Mouse (Mus musculus) CH12.LX (cell line): ENCODE results near the gene Slc2a3. TPM values are rescaled to one million over a fixed set of nuclear protein-coding genes. Genes with fewer than 3 reads are reported as not detected.

ENCODE experiments used
- DNase-seq: peaks from one replicate; pipeline ENCODE4 v3.0.0-alpha.2; 2013; ENCODE audit errors: extremely low read depth
- H3K27ac ChIP-seq: 2 replicates; pipeline ENCODE4 v1.5.1; 2012; ENCODE audit warnings: low read depth, mild to moderate bottlenecking, control low read depth, moderate library complexity; ENCODE audit not compliant: insufficient read depth
- H3K27me3 ChIP-seq: replicated peaks from 2 replicates; pipeline ENCODE3; 2012; ENCODE audit warnings: inconsistent platforms
- H3K36me3 ChIP-seq, 2 experiments: replicated peaks in 1 of 2; 2 replicates each; pipeline versions ENCODE3 to v1.6.1; 2012; ENCODE audit warnings: inconsistent platforms in 1 of 2, low read length in 1 of 2, mild to moderate bottlenecking in 1 of 2, mixed read lengths in 1 of 2, moderate library complexity in 1 of 2; ENCODE audit not compliant: control insufficient read depth in 1 of 2, insufficient read depth in 1 of 2
- H3K4me1 ChIP-seq, 2 experiments: 2 replicates each; pipeline ENCODE4 v1.6.1; 2012; ENCODE audit warnings: inconsistent platforms in 1 of 2, moderate library complexity in 1 of 2; ENCODE audit not compliant: insufficient read depth in 2 of 2, control insufficient read depth in 1 of 2
- H3K4me2 ChIP-seq: 2 replicates; pipeline ENCODE4 v1.6.1; 2012; ENCODE audit warnings: low read depth, mild to moderate bottlenecking, control low read depth; ENCODE audit not compliant: poor library complexity, insufficient read depth, severe bottlenecking
- H3K4me3 ChIP-seq, 3 experiments: fragments of 150-350 bp in 1 of 3; sonication (generic) in 1 of 3; replicated peaks in 1 of 3; 2 replicates each; pipeline versions ENCODE3 to v1.5.1; 2011 to 2012; ENCODE audit warnings: low read depth in 2 of 3, low read length in 2 of 3, mild to moderate bottlenecking in 2 of 3, moderate library complexity in 2 of 3, control low read depth in 1 of 3, improper control_type of control experiment in 1 of 3, inconsistent platforms in 1 of 3, mixed read lengths in 1 of 3; ENCODE audit not compliant: poor library complexity in 1 of 3
- H3K79me2 ChIP-seq: replicated peaks from 2 replicates; pipeline ENCODE4 v1.6.1; 2012; ENCODE audit warnings: mild to moderate bottlenecking, moderate library complexity; ENCODE audit not compliant: control insufficient read depth, poor library complexity, insufficient read depth, severe bottlenecking; ENCODE audit errors: extremely low read depth
- H3K9ac ChIP-seq: 2 replicates; pipeline ENCODE4 v1.6.1; 2012; ENCODE audit warnings: low read depth, mild to moderate bottlenecking, control low read depth, moderate library complexity; ENCODE audit not compliant: insufficient read depth
- H3K9me3 ChIP-seq: replicated peaks from 2 replicates; pipeline ENCODE3; 2012; ENCODE audit warnings: low read length, inconsistent platforms, mixed read lengths
- CHD1 ChIP-seq: IDR thresholded peaks from 2 replicates; pipeline ENCODE4 v1.6.1; 2012; ENCODE audit warnings: low read depth, low read length, improper control_type of control experiment, inconsistent platforms
- CHD2 ChIP-seq: IDR thresholded peaks from 2 replicates; pipeline ENCODE4 v1.6.1; 2011; ENCODE audit warnings: low read length, improper control_type of control experiment
- CTCF ChIP-seq, 2 experiments: IDR thresholded peaks in 1 of 2; conservative IDR thresholded peaks in 1 of 2; 2 replicates each; pipeline ENCODE4 v1.5.1; 2011 to 2012; ENCODE audit warnings: low read depth in 2 of 2, low read length in 2 of 2, improper control_type of control experiment in 1 of 2, inconsistent platforms in 1 of 2, mild to moderate bottlenecking in 1 of 2, moderate library complexity in 1 of 2
- E2F4 ChIP-seq: IDR thresholded peaks from 2 replicates; pipeline ENCODE4 v1.6.1; 2011; ENCODE audit warnings: low read depth, low read length, improper control_type of control experiment; ENCODE audit not compliant: insufficient replicate concordance
- EP300 ChIP-seq: IDR thresholded peaks from 2 replicates; pipeline ENCODE4 v1.6.1; 2011; ENCODE audit warnings: low read length, improper control_type of control experiment
- ETS1 ChIP-seq: conservative IDR thresholded peaks from 2 replicates; pipeline ENCODE4 v1.6.1; 2012; ENCODE audit warnings: low read depth, mild to moderate bottlenecking, inconsistent platforms, low read length, improper control_type of control experiment, moderate library complexity
- GABPA ChIP-seq: IDR thresholded peaks from 2 replicates; pipeline ENCODE4 v1.6.1; 2012; ENCODE audit warnings: low read depth, low read length, improper control_type of control experiment, inconsistent platforms; ENCODE audit not compliant: insufficient replicate concordance
- JUND ChIP-seq: conservative IDR thresholded peaks from 2 replicates; pipeline ENCODE4 v1.6.1; 2011; ENCODE audit warnings: low read depth, low read length, improper control_type of control experiment
- MAFK ChIP-seq: IDR thresholded peaks from 2 replicates; pipeline ENCODE4 v1.6.1; 2011; ENCODE audit warnings: low read length, improper control_type of control experiment; ENCODE audit not compliant: insufficient replicate concordance
- MAZ ChIP-seq: IDR thresholded peaks from 2 replicates; pipeline ENCODE4 v1.6.1; 2012; ENCODE audit warnings: low read depth, mild to moderate bottlenecking, inconsistent platforms, low read length, improper control_type of control experiment, moderate library complexity
- NELFE ChIP-seq: IDR thresholded peaks from 2 replicates; pipeline ENCODE4 v1.6.1; 2011; ENCODE audit warnings: low read depth, low read length, improper control_type of control experiment
- RAD21 ChIP-seq: IDR thresholded peaks from 2 replicates; pipeline ENCODE4 v1.6.1; 2011; ENCODE audit warnings: low read depth, mild to moderate bottlenecking, low read length, improper control_type of control experiment, moderate library complexity
- RCOR1 ChIP-seq: conservative IDR thresholded peaks from 2 replicates; pipeline ENCODE4 v1.6.1; 2012; ENCODE audit warnings: low read depth, mild to moderate bottlenecking, inconsistent platforms, low read length, improper control_type of control experiment
- TBP ChIP-seq: conservative IDR thresholded peaks from 2 replicates; pipeline ENCODE4 v1.6.1; 2011; ENCODE audit warnings: low read depth, low read length, improper control_type of control experiment
- TCF12 ChIP-seq: IDR thresholded peaks from 2 replicates; pipeline ENCODE4 v1.6.1; 2014; ENCODE audit warnings: low read depth, mild to moderate bottlenecking, inconsistent platforms, low read length, improper control_type of control experiment
- UBTF ChIP-seq: IDR thresholded peaks from 2 replicates; pipeline ENCODE4 v1.6.1; 2012; ENCODE audit warnings: low read depth, mild to moderate bottlenecking, inconsistent platforms, low read length, improper control_type of control experiment, moderate library complexity
- USF2 ChIP-seq: conservative IDR thresholded peaks from 2 replicates; pipeline ENCODE4 v1.6.1; 2011; ENCODE audit warnings: low read depth, low read length, improper control_type of control experiment
- ZNF384 ChIP-seq: IDR thresholded peaks from 2 replicates; pipeline ENCODE4 v1.6.1; 2012; ENCODE audit warnings: low read depth, low read length, improper control_type of control experiment, inconsistent platforms
- dilution Hi-C: fragments of 300-500 bp; cut with MboI; formaldehyde crosslinking; loops from 2 replicates; pipeline ENCODE4 v1.14.3; 2020; ENCODE audit warnings: low sequenced_read_pairs; ENCODE audit not compliant: extremely low pct_unique_long_range_greater_than_20kb, extremely low pct_ligation_motif_present
- in situ Hi-C: fragments of 300-500 bp; cut with MboI; formaldehyde crosslinking; loops from 3 replicates; pipeline ENCODE4 v1.14.3; 2019; ENCODE audit warnings: low sequenced_read_pairs, low pct_ligation_motif_present, low pct_unique_long_range_greater_than_20kb, mixed read lengths
- polyA plus RNA-seq: library from polyadenylated mRNA; unstranded; fragments of >175 nt; gene quantifications from 2 replicates; pipeline ENCODE4 v1.2.1, GENCODE M21; 2012; ENCODE audit warnings: low read depth; ENCODE audit not compliant: insufficient read length
- total RNA-seq, 2 experiments: library from RNA; depleted of rRNA; stranded (reverse); fragments of 300-350 nt in 1 of 2; fragments of >200 nt in 1 of 2; gene quantifications; 2 replicates each; pipeline ENCODE4 v1.2.3; 2012 to 2014

The Slc2a3 gene
- total and polyA plus RNA-seq, 3 experiments: 28.8 to 38.3 (median 29.7) TPM

DNA sequence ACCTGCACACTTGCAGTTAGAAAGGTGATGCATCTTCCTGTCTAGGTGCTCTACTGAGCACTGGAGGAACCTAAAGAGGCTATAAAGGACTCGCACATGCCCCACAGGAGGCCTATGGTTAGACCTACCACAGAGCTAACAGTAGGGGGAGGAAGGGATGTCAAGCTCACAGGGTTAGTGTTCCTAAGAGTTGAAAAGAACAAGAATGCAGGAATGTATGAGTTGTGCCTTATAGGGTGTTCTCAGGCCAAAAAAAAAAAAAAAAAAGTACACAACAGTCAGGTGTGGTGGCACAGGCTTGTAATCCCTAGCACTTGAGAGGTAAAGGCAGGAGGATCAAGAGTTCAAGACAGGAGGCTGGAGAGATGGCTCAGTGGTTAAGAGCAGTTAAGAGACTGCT, 21.5 kb downstream of the Slc2a3 start:
- H3K4me3 ChIP-seq: no peak overlapping the region
- H3K79me2 ChIP-seq: no peaks in the 10 kb centered on the region
- TF ChIP-seq USF2 (no peak), EP300 (no peak), CTCF (conservative IDR thresholded peaks at IDR 0.05 in 1 of 2, IDR thresholded peaks at IDR 0.05 in 1 of 2; ENCODE audit: low read depth in 2 of 2, low read length in 2 of 2) (no peak), CHD1 (no peak), MAFK (no peak), GABPA (no peak), TCF12 (no peak), MAZ (no peak), JUND (no peak), E2F4 (no peak), TBP (no peak)
- peaks cover 4 to 59% of the 10 kb centered on the region in 2 experiments for H3K36me3 ChIP-seq
- H3K9me3 ChIP-seq: no peaks in the 10 kb centered on the region
- no peak overlapping the region for H3K27ac ChIP-seq
- in situ Hi-C loops (loop anchor here (25.0 kb wide), 1 partner anchor 118 kb away; no protein-coding TSS in a partner anchor), dilution Hi-C loops (no loop called here)
- H3K9ac ChIP-seq: no peak overlapping the region
- peaks cover 0 to 3% of the 10 kb centered on the region in 2 experiments; a peak in 1 of 4 replicates for H3K4me1 ChIP-seq
- no peak overlapping the region for H3K4me2 ChIP-seq
- H3K27me3 ChIP-seq: no peaks in the 10 kb centered on the region
- no peak for DNase-seq

DNA sequence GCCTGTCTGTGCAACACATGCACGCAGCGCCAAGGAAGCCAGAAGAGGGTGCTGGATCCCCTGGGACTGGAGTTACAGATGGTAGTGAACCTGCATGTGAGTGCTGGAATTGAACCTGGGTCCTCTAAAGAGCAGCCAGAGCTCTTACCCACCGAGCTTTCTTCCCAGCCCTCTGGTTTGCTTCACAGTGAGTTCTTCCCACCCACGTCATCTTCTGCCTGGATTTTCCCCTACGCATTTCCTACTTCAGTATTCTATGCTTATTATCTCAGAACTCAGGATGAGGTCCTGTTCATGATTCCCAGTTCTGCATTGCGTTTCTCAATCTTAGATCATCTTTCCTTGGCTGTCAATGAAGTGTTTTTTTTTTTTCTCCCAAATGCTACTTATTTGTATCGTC, 25.4 kb downstream of the Slc2a3 start:
- dilution Hi-C loops (no loop called here), in situ Hi-C loops (loop anchor here (25.0 kb wide), 1 partner anchor 114 kb away; no protein-coding TSS in a partner anchor)
- Histone ChIP-seq H3K9me3 (no peaks in the 10 kb centered on the region), H3K4me3 (no peak overlapping the region), H3K36me3 (peaks cover 0 to 45% of the 10 kb centered on the region in 2 experiments), H3K4me2 (no peak overlapping the region), H3K79me2 (no peaks in the 10 kb centered on the region), H3K4me1 (no peaks in the 10 kb centered on the region), H3K27ac (no peak overlapping the region), H3K9ac (no peak overlapping the region), H3K27me3 (no peaks in the 10 kb centered on the region)
- TF ChIP-seq RCOR1: no peak
- no peak for TF ChIP-seq RAD21
- TF ChIP-seq NELFE: no peak
- TF ChIP-seq UBTF: no peak
- no peak for DNase-seq

DNA sequence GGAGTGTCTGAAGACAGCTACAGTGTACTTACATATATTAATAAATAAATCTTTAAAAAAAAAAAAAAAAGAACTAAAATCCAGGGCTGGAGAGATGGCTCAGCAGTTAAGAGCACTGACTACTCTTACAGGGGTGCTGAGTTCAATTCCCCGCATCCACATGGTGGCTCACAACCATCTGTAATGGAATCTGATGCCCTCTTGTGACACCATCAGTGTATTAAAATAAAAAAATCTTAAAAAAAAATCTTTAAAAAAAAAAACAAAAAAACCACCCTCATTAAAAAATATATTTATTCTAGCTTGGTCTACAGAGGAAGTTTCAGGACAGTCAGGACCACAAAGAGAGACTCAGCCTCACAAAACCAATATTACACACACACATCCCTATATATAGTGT, 27.1 kb downstream of the Slc2a3 start:
- Histone ChIP-seq H3K27me3 (no peaks in the 10 kb centered on the region), H3K36me3 (peaks cover 0 to 44% of the 10 kb centered on the region in 2 experiments), H3K4me3 (no peak overlapping the region), H3K79me2 (no peaks in the 10 kb centered on the region), H3K4me1 (no peaks in the 10 kb centered on the region), H3K9ac (no peak overlapping the region), H3K4me2 (no peak overlapping the region), H3K9me3 (no peaks in the 10 kb centered on the region), H3K27ac (no peak overlapping the region)
- dilution Hi-C loops: no loop called here
- no peak for DNase-seq
- no peak for TF ChIP-seq EP300
- TF ChIP-seq CTCF (conservative IDR thresholded peaks at IDR 0.05 in 1 of 2, IDR thresholded peaks at IDR 0.05 in 1 of 2; ENCODE audit: low read depth in 2 of 2, low read length in 2 of 2): peak in 1 of 2 experiments; percentile 24; a peak in 2 of 4 replicates
- TF ChIP-seq ZNF384: peak; percentile 57; the same call in 1 of the 2 replicates
- no peak for TF ChIP-seq CHD2
- no peak for TF ChIP-seq ETS1
- in situ Hi-C loops: no loop called here
